Mouse (Mus musculus) forebrain, embryonic 16.5 days (tissue): Measurements from ENCODE around the gene Ankrd36. TPM values are rescaled to one million over a fixed set of nuclear protein-coding genes. Genes with fewer than 3 reads are reported as not detected.
A peak's percentile ranks its signal among the peaks of the same experiment; 100 is the strongest.
"Not testable (repeated sequence)": the region's sequence is repeated elsewhere in the genome, so short reads cannot be mapped to it uniquely, and the experiment has no call there.

ENCODE experiments used
- ATAC-seq: fragments of 200-750 bp; cut with Nextera tagmentation; 2 replicates; pipeline ENCODE4 v1.8.0; 2017; ENCODE audit warnings: mild to moderate bottlenecking, moderate library complexity
- H3K27ac ChIP-seq: fragments of 300-500 bp; sonication (generic); 2 replicates; pipeline ENCODE4 v1.5.1; 2014; ENCODE audit warnings: low read length, control low read depth
- H3K27me3 ChIP-seq: fragments of 300-500 bp; sonication (generic); replicated peaks from 2 replicates; pipeline ENCODE4 v1.6.1; 2014; ENCODE audit warnings: low read length; ENCODE audit not compliant: control insufficient read depth, insufficient read depth
- H3K36me3 ChIP-seq: fragments of 300-500 bp; sonication (generic); 2 replicates; pipeline ENCODE4 v1.6.1; 2014; ENCODE audit not compliant: control insufficient read depth, insufficient read depth
- H3K4me1 ChIP-seq: fragments of 300-500 bp; sonication (generic); replicated peaks from 2 replicates; pipeline ENCODE4 v1.6.1; 2014; ENCODE audit warnings: low read length; ENCODE audit not compliant: control insufficient read depth, insufficient read depth
- H3K4me2 ChIP-seq: fragments of 300-500 bp; sonication (generic); 2 replicates; pipeline ENCODE4 v1.6.1; 2014; ENCODE audit warnings: mild to moderate bottlenecking, low read length, control low read depth
- H3K4me3 ChIP-seq: fragments of 300-500 bp; sonication (generic); replicated peaks from 2 replicates; pipeline ENCODE4 v1.5.1; 2014; ENCODE audit warnings: mild to moderate bottlenecking, low read length, control low read depth
- H3K9ac ChIP-seq: fragments of 300-500 bp; sonication (generic); replicated peaks from 2 replicates; pipeline ENCODE4 v1.6.1; 2014; ENCODE audit warnings: low read depth, low read length, control low read depth
- H3K9me3 ChIP-seq: fragments of 300-500 bp; sonication (generic); 2 replicates; pipeline ENCODE4 v1.6.1; 2016; ENCODE audit warnings: low read length; ENCODE audit not compliant: control insufficient read depth
- WGBS: fragments of 180-500 bp; shearing (Covaris S2); extraction: QIAGEN DNeasy Blood & Tissue Kit; methylation state at CpG from one replicate; pipeline ENCODE4 v1.1.7; 2014; 5-methylcytosine and 5-hydroxymethylcytosine counted together
- polyA plus RNA-seq: library from polyadenylated mRNA; unstranded; fragments of >200 nt; fragmentation: Nextera tagmentation; extraction: Ambion mirVana; gene quantifications from 2 replicates; pipeline ENCODE4 v1.2.1, GENCODE M21; 2015

Gene Ankrd36
- polyA plus RNA-seq, 1 experiment from 2014 or later = not detected

DNA sequence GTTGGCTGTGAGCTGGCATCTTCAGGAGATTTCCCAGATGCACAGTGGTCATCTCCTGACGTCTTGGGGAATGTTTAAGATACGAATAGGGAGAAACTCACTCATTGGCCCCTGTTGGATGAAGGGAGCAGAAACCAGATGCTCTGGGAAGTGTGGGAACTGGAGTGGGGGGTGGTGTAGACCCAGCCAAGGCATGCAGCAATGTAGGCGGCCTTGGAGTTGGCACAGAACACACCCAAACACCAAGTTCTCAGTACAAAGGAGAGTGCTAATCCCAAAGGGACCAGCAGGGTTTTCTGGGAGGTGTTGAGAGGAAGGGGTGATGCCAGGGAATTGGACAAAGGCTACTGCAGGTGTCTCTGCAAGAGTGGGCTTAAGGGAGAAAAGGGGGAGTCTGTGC lies 35.9 kb downstream of the Ankrd36 start:
- WGBS = 77% methylated on average over 3 of the region's 3 CpGs
- no peak overlapping the region for H3K27ac ChIP-seq
- H3K36me3 ChIP-seq = no peaks in the 10 kb centered on the region
- H3K9me3 ChIP-seq = peaks cover 2% of the 10 kb centered on the region; the same call in 1 of the 2 replicates
- H3K4me1 ChIP-seq = no peaks in the 10 kb centered on the region; the same call in 1 of the 2 replicates
- H3K4me3 ChIP-seq = no peak overlapping the region
- no peak for ATAC-seq
- no peak overlapping the region for H3K4me2 ChIP-seq
- no peak overlapping the region for H3K9ac ChIP-seq
- no peaks in the 10 kb centered on the region for H3K27me3 ChIP-seq

DNA sequence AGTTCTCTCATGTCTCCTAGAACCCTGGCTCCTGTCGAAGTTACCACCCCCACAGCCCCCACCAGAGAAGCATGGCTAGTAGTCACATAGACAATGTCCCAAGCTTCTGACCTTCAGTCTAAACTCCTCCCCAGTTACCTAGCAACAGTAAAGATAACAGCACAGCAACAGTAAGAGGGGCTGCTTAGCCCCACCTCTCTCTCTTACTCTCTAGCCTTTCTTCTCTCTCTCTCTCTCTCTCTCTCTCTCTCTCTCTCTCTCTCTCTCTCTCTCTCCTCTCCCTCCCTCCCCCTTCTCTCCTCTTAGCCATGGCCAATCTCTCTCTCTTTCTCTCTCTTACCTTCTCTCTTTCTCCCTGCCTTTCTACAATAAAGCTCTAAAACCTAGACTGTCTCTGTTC lies 42.4 kb downstream of the Ankrd36 start:
- ATAC-seq, H3K9me3 ChIP-seq, H3K36me3 ChIP-seq, H3K4me3 ChIP-seq, H3K4me2 ChIP-seq, H3K4me1 ChIP-seq, H3K27me3 ChIP-seq, H3K9ac ChIP-seq, H3K27ac ChIP-seq: not testable (repeated sequence)
- WGBS = 88% methylated on average over 1 of the region's 1 CpGs

DNA sequence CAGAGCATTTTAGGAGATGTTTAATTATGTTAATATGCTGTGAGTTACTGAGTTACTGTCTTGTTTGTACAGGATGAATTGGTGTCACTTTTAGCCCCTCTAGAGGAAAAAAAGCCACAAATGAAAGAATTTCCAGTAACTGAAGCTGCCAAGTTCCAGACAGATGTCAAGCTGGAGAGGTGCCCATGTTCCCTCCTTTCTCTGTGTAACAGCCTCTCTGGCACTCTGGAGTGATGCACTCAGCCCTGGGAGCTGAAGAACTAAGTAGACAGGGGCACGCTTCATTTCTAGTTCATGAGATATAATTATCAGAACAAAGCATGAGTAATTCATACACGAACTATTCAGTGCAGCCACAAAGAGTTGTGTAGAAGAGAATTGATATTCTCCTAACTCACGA lies 45.0 kb downstream of the Ankrd36 start:
- no peak overlapping the region for H3K4me3 ChIP-seq
- ATAC-seq = peak; percentile 47; the same call in 1 of the 2 replicates
- 50% methylated on average over 3 of the region's 3 CpGs for WGBS

DNA sequence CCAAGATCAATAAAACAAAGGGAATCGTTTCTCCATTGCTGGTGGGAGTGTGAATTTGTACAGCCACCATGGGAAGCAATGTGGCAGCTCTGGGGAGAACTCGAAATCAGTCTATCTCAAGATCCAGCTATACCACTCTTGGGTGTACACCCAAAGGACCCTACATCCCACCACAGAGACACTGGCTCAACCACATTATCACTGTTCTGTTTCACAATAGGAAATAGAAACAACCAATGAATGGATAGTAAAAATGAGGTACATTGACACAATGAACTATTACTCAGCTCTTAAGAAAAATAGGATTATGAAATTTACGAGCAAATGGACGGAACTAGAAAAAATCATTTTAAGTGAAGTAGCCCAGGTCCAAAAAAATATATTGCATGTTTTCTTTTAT lies 55.6 kb downstream of the Ankrd36 start:
- H3K27me3 ChIP-seq = no peaks in the 10 kb centered on the region
- WGBS = 86% methylated on average over 4 of the region's 4 CpGs
- H3K4me2 ChIP-seq = no peak overlapping the region
- H3K4me3 ChIP-seq = no peak overlapping the region
- no peaks in the 10 kb centered on the region for H3K9me3 ChIP-seq
- H3K36me3 ChIP-seq = no peaks in the 10 kb centered on the region
- H3K4me1 ChIP-seq = no peaks in the 10 kb centered on the region
- no peak overlapping the region for H3K9ac ChIP-seq
- no peak overlapping the region for H3K27ac ChIP-seq
- no peak for ATAC-seq

More for the DNA sequence above, 45.0 kb downstream of the Ankrd36 start:
- Histone ChIP-seq H3K4me2 (no peak overlapping the region), H3K36me3 (no peaks in the 10 kb centered on the region), H3K4me1 (peaks cover 10% of the 10 kb centered on the region), H3K27ac (no peak overlapping the region), H3K9me3 (peaks cover 4% of the 10 kb centered on the region; the same call in 1 of the 2 replicates), H3K9ac (no peak overlapping the region), H3K27me3 (no peaks in the 10 kb centered on the region)

DNA sequence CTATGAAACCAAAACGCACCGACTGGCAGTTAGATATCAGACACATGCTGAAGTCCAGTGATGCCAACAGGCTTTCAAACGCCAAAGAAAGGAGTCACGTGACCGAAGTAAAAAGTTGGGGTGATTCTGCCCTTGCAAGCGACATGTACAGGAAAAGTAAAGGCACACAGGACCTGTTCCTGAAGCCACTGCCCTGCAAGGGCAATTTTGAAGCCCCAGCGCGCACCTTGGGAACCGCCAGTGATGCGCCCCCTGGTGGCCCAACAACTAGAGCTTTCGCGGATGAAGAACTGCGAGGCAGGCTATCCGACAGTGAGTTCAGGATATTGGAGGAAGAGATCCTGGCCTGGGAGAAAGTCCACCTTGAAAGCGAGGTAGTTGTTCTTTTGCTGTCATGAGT lies 59.5 kb downstream of the Ankrd36 start:
- 21% methylated on average over 15 of the region's 15 CpGs for WGBS
- H3K9ac ChIP-seq = no peak overlapping the region
- no peak overlapping the region for H3K4me2 ChIP-seq
- H3K4me3 ChIP-seq = no peak overlapping the region
- ATAC-seq = no peak
- H3K27me3 ChIP-seq = no peaks in the 10 kb centered on the region
- no peaks in the 10 kb centered on the region for H3K9me3 ChIP-seq
- H3K27ac ChIP-seq = no peak overlapping the region
- no peaks in the 10 kb centered on the region for H3K36me3 ChIP-seq
- no peaks in the 10 kb centered on the region for H3K4me1 ChIP-seq

DNA sequence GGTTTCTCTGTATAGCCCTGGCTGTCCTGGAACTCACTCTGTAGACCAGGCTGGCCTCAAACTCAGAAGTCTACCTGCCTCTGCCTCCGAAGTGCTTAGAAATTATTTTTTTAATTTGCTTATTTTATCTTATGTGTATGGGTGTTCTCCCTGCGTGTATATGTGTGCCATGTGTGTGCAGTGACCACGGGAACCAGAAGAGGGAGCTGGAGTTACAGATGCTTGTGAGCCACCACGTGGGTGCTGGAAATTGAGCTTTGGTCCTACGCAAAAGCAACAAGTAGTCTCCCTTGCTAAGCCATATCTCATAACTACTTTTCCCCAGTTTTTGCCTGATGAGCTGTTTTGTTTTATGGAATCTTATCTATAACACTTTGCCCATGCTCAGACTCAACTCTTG lies 73.6 kb downstream of the Ankrd36 start:
- WGBS = 83% methylated on average over 5 of the region's 5 CpGs
- no peak overlapping the region for H3K27ac ChIP-seq

DNA sequence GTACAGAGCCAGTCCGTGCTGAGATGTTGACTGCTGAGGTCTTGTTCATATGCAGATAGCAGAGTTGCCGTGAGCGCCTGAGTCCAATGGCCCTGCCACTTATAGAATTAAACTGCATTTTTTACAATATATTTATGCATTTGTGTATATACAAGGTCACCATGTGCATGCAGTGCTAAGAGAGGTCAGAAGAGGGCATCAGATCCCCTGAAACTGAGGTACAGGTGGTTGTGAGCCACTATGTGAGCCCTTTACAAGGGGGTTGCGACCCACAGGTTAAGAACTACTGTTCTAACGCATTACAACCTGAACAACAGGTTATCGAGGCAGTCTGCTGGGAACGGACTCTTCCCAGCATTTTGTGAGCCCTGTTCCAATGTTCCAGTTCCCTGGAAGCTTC lies 80.8 kb downstream of the Ankrd36 start:
- H3K4me2 ChIP-seq = no peak overlapping the region
- no peaks in the 10 kb centered on the region for H3K4me1 ChIP-seq
- no peaks in the 10 kb centered on the region for H3K27me3 ChIP-seq
- WGBS = 65% methylated on average over 7 of the region's 7 CpGs
- no peak overlapping the region for H3K27ac ChIP-seq
- H3K36me3 ChIP-seq = no peaks in the 10 kb centered on the region
- no peaks in the 10 kb centered on the region for H3K9me3 ChIP-seq
- ATAC-seq = no peak
- H3K9ac ChIP-seq = no peak overlapping the region
- no peak overlapping the region for H3K4me3 ChIP-seq

More for the DNA sequence above, 73.6 kb downstream of the Ankrd36 start:
- no peak overlapping the region for H3K9ac ChIP-seq
- no peaks in the 10 kb centered on the region for H3K4me1 ChIP-seq
- no peak for ATAC-seq
- H3K4me3 ChIP-seq = no peak overlapping the region
- H3K27me3 ChIP-seq = no peaks in the 10 kb centered on the region
- no peak overlapping the region for H3K4me2 ChIP-seq
- no peaks in the 10 kb centered on the region for H3K36me3 ChIP-seq
- H3K9me3 ChIP-seq = no peaks in the 10 kb centered on the region

DNA sequence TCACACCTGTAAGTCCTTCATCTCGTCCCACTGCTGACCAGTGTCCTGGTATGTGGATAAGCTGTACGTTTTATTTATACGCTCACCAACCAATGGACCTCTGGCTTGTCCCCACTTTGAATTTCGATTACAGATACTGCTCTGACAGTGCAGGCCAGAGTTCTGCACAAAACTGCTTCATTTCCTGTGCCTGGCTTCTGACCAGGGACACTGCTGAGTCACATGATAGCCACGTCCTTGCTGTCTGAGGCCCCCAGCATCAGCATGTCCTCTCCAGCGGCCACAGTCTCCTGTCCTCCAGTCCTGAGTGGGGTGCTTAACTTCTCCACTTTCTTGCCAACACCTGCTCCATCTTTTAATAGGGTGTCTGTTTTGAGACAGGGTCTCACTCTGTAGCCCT lies 113.1 kb downstream of the Ankrd36 start:
- WGBS = 80% methylated on average over 6 of the region's 6 CpGs
- Histone ChIP-seq H3K4me1 (no peaks in the 10 kb centered on the region), H3K27ac (no peak overlapping the region)

DNA sequence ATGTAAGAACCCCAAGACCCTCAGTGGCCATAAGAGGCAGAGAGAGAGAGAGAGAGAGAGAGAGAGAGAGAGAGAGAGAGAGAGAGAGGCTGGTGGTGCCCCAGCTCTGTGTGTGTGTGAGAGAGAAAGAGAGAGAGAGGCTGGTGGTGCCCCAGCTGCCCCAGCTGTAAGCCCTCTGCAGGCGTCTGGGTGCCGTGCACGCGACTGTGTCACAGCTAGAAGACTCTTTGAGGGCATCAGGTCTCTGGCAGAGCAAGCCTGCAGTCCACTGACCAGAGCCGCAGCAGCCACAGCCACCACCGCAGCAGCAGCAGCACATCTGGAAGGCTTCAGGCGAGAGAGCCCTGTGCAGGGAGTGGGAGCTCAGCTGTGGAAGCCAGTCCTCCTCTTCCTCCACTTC lies 114.8 kb downstream of the Ankrd36 start:
- ATAC-seq = no peak
- no peak overlapping the region for H3K4me2 ChIP-seq
- H3K4me3 ChIP-seq = no peak overlapping the region
- no peaks in the 10 kb centered on the region for H3K9me3 ChIP-seq
- H3K27me3 ChIP-seq = no peaks in the 10 kb centered on the region
- WGBS = 44% methylated on average over 7 of the region's 7 CpGs
- no peak overlapping the region for H3K9ac ChIP-seq
- no peaks in the 10 kb centered on the region for H3K36me3 ChIP-seq
- no peak overlapping the region for H3K27ac ChIP-seq
- H3K4me1 ChIP-seq = no peaks in the 10 kb centered on the region

More for the DNA sequence above, 113.1 kb downstream of the Ankrd36 start:
- Histone ChIP-seq H3K4me3 (no peak overlapping the region), H3K36me3 (no peaks in the 10 kb centered on the region), H3K9ac (no peak overlapping the region), H3K4me2 (no peak overlapping the region), H3K9me3 (no peaks in the 10 kb centered on the region), H3K27me3 (no peaks in the 10 kb centered on the region)
- ATAC-seq = no peak

DNA sequence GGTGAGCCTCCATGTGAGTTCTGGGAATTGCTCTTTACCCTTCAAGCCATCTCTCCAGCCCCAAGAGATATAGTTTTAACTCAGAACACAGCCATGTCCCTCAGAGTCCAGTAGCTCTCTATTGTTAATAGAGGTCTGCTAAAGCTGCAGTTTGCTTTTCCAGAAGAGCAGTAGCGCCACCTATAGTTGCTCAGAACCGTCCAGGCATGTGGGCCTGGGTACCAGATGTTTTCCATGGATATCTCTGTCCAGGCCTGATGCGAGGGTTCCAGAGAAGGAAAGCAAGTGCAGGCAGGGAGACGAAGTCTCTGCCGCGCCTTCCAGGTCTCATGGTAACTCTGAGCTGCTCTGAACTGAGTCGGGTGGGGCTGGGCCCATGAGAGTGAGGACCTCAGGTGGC lies 122.3 kb downstream of the Ankrd36 start:
- Histone ChIP-seq H3K4me1 (no peaks in the 10 kb centered on the region), H3K9ac (no peak overlapping the region), H3K27ac (no peak overlapping the region), H3K36me3 (no peaks in the 10 kb centered on the region), H3K4me2 (no peak overlapping the region), H3K9me3 (0 out of 2 replicates have a peak, but pooled peaks cover 2% of the 10 kb centered on the region), H3K27me3 (no peaks in the 10 kb centered on the region), H3K4me3 (no peak overlapping the region)
- ATAC-seq = no peak
- 29% methylated on average over 7 of the region's 7 CpGs for WGBS
